In the genomic region with DNA sequence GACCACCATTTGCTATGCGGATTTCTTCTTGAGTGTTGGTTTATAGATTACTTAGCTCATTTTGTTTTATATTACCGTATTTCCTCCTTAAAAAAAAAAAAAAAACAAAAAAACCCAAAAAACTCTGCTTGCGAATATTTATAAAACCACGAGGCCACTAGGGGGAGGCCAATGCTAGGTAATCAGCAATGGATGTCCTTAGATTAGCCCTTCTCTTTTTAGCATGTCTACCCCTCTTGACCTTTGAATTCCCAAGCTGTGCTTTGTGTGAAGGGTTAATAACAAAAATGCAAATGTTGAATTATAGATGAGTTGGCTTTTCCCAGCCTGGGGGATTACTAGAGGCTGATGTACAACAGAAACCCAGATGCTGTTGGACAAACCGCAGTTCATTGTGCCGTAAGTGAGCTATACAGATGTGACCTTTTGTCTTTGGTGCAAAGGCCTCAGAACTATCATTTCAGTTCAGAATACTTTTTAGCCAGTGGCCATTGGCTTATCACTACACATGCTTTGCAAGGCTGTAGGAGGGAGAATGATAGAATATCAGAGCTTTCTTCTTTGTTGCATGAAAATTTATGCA, we compare ENCODE assay signal across 14 mouse cellular contexts.
A peak's percentile ranks its signal among the peaks of the same experiment; 100 is the strongest.
DNase-seq lines count a peak whose midpoint lies in the region; ATAC-seq and TF ChIP-seq lines count a peak whose summit lies in the region.
"Had no signal": no experiment of that assay in that cellular context is flagged by ENCODE, and none has a peak within 500 bp of the region (broad histone marks: within the 10 kb centered on the region; RNA-seq: fewer than 3 reads in every experiment).

No protein-coding gene starts in this region.

- peak; percentile 58 for TF ChIP-seq CTCF in stomach, postnatal 0 days (IDR thresholded peaks at IDR 0.05; ENCODE audit: low read depth)

- H3K27ac ChIP-seq in hindbrain, embryonic 11.5 days (ENCODE audit: low read depth, low read length), result no peak overlapping the region
- no peak overlapping the region for H3K27ac ChIP-seq in hindbrain, embryonic 16.5 days (ENCODE audit: low read depth, low read length)
- no peak overlapping the region for H3K27ac ChIP-seq in stomach, postnatal 0 days (replicated peaks)
- H3K27ac ChIP-seq: limb, embryonic 13.5 days; lung, embryonic 15.5 days had no signal

- H3K4me2 ChIP-seq in hindbrain, embryonic 11.5 days (replicated peaks; ENCODE audit: low read depth, low read length), result no peak overlapping the region
- H3K4me2 ChIP-seq in hindbrain, embryonic 16.5 days (ENCODE audit: low read length), result no peak overlapping the region
- H3K4me2 ChIP-seq in stomach, postnatal 0 days (replicated peaks; ENCODE audit: low read depth), result no peak overlapping the region
- H3K4me2 ChIP-seq: limb, embryonic 13.5 days; lung, embryonic 15.5 days had no signal

- peak; percentile 75 for ATAC-seq in hindbrain, embryonic 11.5 days (ENCODE audit: low FRiP score)
- ATAC-seq in hindbrain, embryonic 16.5 days, result no peak
- ATAC-seq in stomach, postnatal 0 days (ENCODE audit: low FRiP score, low TSS enrichment), result no peak

- peak; percentile 51 for DNase-seq in hindbrain, embryonic 11.5 days (ENCODE audit: low spot score)
- DNase-seq in right cerebral cortex, postnatal 4 days, result peak; percentile 28
- no peak for DNase-seq in right cerebral cortex, adult 18-20 months
- DNase-seq in embryo, embryonic 9.5 days (ENCODE audit: extremely low spot score), result peak; percentile 14
- no peak for DNase-seq in stomach, postnatal 0 days (ENCODE audit: low spot score)
- no peak for DNase-seq in yolk sac, embryonic 10.5 days (ENCODE audit: low spot score)
- no peak for DNase-seq in gastrocnemius, postnatal 4 days (ENCODE audit: low spot score in 2 of 2)
- DNase-seq: adrenal gland, adult 8-10 months; cerebellum, adult 2 months; heart, adult 11 months had no signal

- TF ChIP-seq EP300 in stomach, postnatal 0 days (optimal IDR thresholded peaks at IDR 0.05), result no peak

- no peak overlapping the region for H3K4me3 ChIP-seq in hindbrain, embryonic 11.5 days (ENCODE audit: low read depth, low read length)
- H3K4me3 ChIP-seq in hindbrain, embryonic 16.5 days (ENCODE audit: low read length), result no peak overlapping the region
- no peak overlapping the region for H3K4me3 ChIP-seq in stomach, postnatal 0 days (ENCODE audit: low read depth, low read length)
- H3K4me3 ChIP-seq: limb, embryonic 13.5 days; lung, embryonic 15.5 days had no signal

- H3K9ac ChIP-seq in hindbrain, embryonic 11.5 days (ENCODE audit: low read depth, low read length), result no peak overlapping the region
- H3K9ac ChIP-seq in hindbrain, embryonic 16.5 days (ENCODE audit: low read depth, low read length), result no peak overlapping the region
- no peak overlapping the region for H3K9ac ChIP-seq in stomach, postnatal 0 days (ENCODE audit: low read length)
- H3K9ac ChIP-seq: limb, embryonic 13.5 days; lung, embryonic 15.5 days had no signal

- no peaks in the 10 kb centered on the region for H3K27me3 ChIP-seq in hindbrain, embryonic 11.5 days (ENCODE audit: control insufficient read depth, insufficient read depth, low read length)
- H3K27me3 ChIP-seq in hindbrain, embryonic 16.5 days (replicated peaks; ENCODE audit: control insufficient read depth, insufficient read depth, low read length), result no peaks in the 10 kb centered on the region
- no peaks in the 10 kb centered on the region for H3K27me3 ChIP-seq in stomach, postnatal 0 days (ENCODE audit: control insufficient read depth, insufficient read depth, low read length)
- H3K27me3 ChIP-seq: limb, embryonic 13.5 days; lung, embryonic 15.5 days had no signal

- 64% methylated on average over 6 of the region's 6 CpGs for WGBS in hindbrain, embryonic 11.5 days
- WGBS in hindbrain, embryonic 16.5 days, result 64% methylated on average over 6 of the region's 6 CpGs
- whole genome bisulfite sequencing in stomach, postnatal 0 days, result 55% methylated on average over 6 of the region's 6 CpGs

- H3K9me3 ChIP-seq in hindbrain, embryonic 11.5 days (ENCODE audit: control insufficient read depth, low read length), result no peaks in the 10 kb centered on the region
- no peaks in the 10 kb centered on the region for H3K9me3 ChIP-seq in hindbrain, embryonic 16.5 days (ENCODE audit: control insufficient read depth, low read length)
- no peaks in the 10 kb centered on the region for H3K9me3 ChIP-seq in stomach, postnatal 0 days (ENCODE audit: control insufficient read depth, low read length)
- H3K9me3 ChIP-seq: G1E; limb, embryonic 13.5 days; lung, embryonic 15.5 days had no signal

- no peaks in the 10 kb centered on the region for H3K4me1 ChIP-seq in hindbrain, embryonic 11.5 days (replicated peaks; ENCODE audit: control insufficient read depth, insufficient read depth, low read length)
- H3K4me1 ChIP-seq in hindbrain, embryonic 16.5 days (ENCODE audit: control insufficient read depth, insufficient read depth, low read depth, low read length), result no peaks in the 10 kb centered on the region
- no peaks in the 10 kb centered on the region for H3K4me1 ChIP-seq in stomach, postnatal 0 days (replicated peaks; ENCODE audit: control insufficient read depth, insufficient read depth)
- H3K4me1 ChIP-seq: limb, embryonic 13.5 days; lung, embryonic 15.5 days had no signal

- H3K36me3 ChIP-seq in hindbrain, embryonic 11.5 days (ENCODE audit: control insufficient read depth, insufficient read depth, low read length), result no peaks in the 10 kb centered on the region
- H3K36me3 ChIP-seq in hindbrain, embryonic 16.5 days (ENCODE audit: control insufficient read depth, insufficient read depth, low read length), result no peaks in the 10 kb centered on the region
- no peaks in the 10 kb centered on the region for H3K36me3 ChIP-seq in stomach, postnatal 0 days (ENCODE audit: control insufficient read depth, insufficient read depth, low read length)
- H3K36me3 ChIP-seq: G1E; limb, embryonic 13.5 days; lung, embryonic 15.5 days had no signal

Comparison
In these comparisons a context has a peak if more than half of its experiments do, and no peak if none do; other contexts are left out.
1. DNase-seq: peak in hindbrain, embryonic 11.5 days (single experiment), right cerebral cortex, postnatal 4 days (single experiment) and embryo, embryonic 9.5 days (single experiment); none in right cerebral cortex, adult 18-20 months (single experiment), stomach, postnatal 0 days (single experiment), yolk sac, embryonic 10.5 days (single experiment) and gastrocnemius, postnatal 4 days (0 of 2).